Mouse (Mus musculus): Measurements from ENCODE around the gene Lcat. TPM values are rescaled to one million over a fixed set of nuclear protein-coding genes. Genes with fewer than 3 reads are reported as not detected.
"Not testable (repeated sequence)": the region's sequence is repeated elsewhere in the genome, so short reads cannot be mapped to it uniquely, and the experiment has no call there.

Gene Lcat
- 0.66 TPM in 1 of 2 replicates, not detected in the other for polyA plus RNA-seq (2012; ENCODE audit: insufficient read depth, low replicate concordance)

GRCm38 (mm10) chr8:105943321-105943739 lies at the start of gene Lcat:
Gene Lcat (minus strand): TSS chr8:105943382.
- Histone ChIP-seq H3K4me3 (replicated peaks) (no peak within 1 kb of the TSS), H3K36me3 (replicated peaks; ENCODE audit: low read length) (peaks cover 62% of the 10 kb centered on the region), H3K27me3 (replicated peaks) (no peaks in the 10 kb centered on the region), H3K9me3 (no peaks in the 10 kb centered on the region), H3K4me1 (peaks cover 31% of the 10 kb centered on the region)
- TF ChIP-seq FLI1 (IDR thresholded peaks at IDR 0.05; ENCODE audit: low read length) (no peak), GATA1 (IDR thresholded peaks at IDR 0.05; ENCODE audit: borderline replicate concordance, low read length) (no peak)

GRCm38 (mm10) chr8:105992499-105992898 lies 49.3 kb upstream of the Lcat start:
- Histone ChIP-seq H3K36me3 (replicated peaks; ENCODE audit: low read length) (no peaks in the 10 kb centered on the region), H3K9me3 (no peaks in the 10 kb centered on the region), H3K4me3 (replicated peaks) (no peak overlapping the region), H3K27me3 (replicated peaks) (peaks cover 27% of the 10 kb centered on the region), H3K4me1 (peaks cover 44% of the 10 kb centered on the region)
- TF ChIP-seq FLI1 (IDR thresholded peaks at IDR 0.05; ENCODE audit: low read length), result no peak
- TF ChIP-seq GATA1 (IDR thresholded peaks at IDR 0.05; ENCODE audit: borderline replicate concordance, low read length), result no peak

- Histone ChIP-seq H3K27me3 (replicated peaks) (peaks cover 32% of the 10 kb centered on the region), H3K9me3 (no peaks in the 10 kb centered on the region), H3K4me3 (replicated peaks) (peak overlapping the region; percentile 86), H3K4me1 (peaks cover 34% of the 10 kb centered on the region), H3K36me3 (replicated peaks; ENCODE audit: low read length) (no peaks in the 10 kb centered on the region)
- TF ChIP-seq GATA1 (IDR thresholded peaks at IDR 0.05; ENCODE audit: borderline replicate concordance, low read length), result no peak
- no peak for TF ChIP-seq FLI1 (IDR thresholded peaks at IDR 0.05; ENCODE audit: low read length)
Observed at GRCm38 (mm10) chr8:105991546-105991945, 48.4 kb upstream of the Lcat start.

- no peaks in the 10 kb centered on the region for H3K36me3 ChIP-seq (replicated peaks; ENCODE audit: low read length)
- H3K27me3 ChIP-seq (replicated peaks), result peaks cover 35% of the 10 kb centered on the region
- H3K4me1 ChIP-seq, result peaks cover 28% of the 10 kb centered on the region
- no peak for TF ChIP-seq GATA1 (IDR thresholded peaks at IDR 0.05; ENCODE audit: borderline replicate concordance, low read length)
- H3K9me3 ChIP-seq, result no peaks in the 10 kb centered on the region
- H3K4me3 ChIP-seq (replicated peaks), result peak within 1 kb of the TSS; percentile 86
Observed at GRCm38 (mm10) chr8:105990856-105991387, 47.7 kb upstream of the Lcat start, which contains the start of gene Dus2. Gene Dus2 (plus strand): TSS chr8:105991337.

- Histone ChIP-seq H3K4me1 (peaks cover 32% of the 10 kb centered on the region), H3K9me3 (no peaks in the 10 kb centered on the region), H3K27me3 (replicated peaks) (peaks cover 36% of the 10 kb centered on the region), H3K36me3 (replicated peaks; ENCODE audit: low read length) (no peaks in the 10 kb centered on the region), H3K4me3 (replicated peaks) (no peak overlapping the region)
- TF ChIP-seq GATA1 (IDR thresholded peaks at IDR 0.05; ENCODE audit: borderline replicate concordance, low read length), result no peak
Observed at GRCm38 (mm10) chr8:105988546-105988945, 45.4 kb upstream of the Lcat start.

GRCm38 (mm10) chr8:105983406-105983805 lies 40.2 kb upstream of the Lcat start:
- H3K4me1 ChIP-seq, result peaks cover 17% of the 10 kb centered on the region
- peaks cover 26% of the 10 kb centered on the region for H3K27me3 ChIP-seq (replicated peaks)
- H3K9me3 ChIP-seq; H3K36me3 ChIP-seq (replicated peaks; ENCODE audit: low read length); H3K4me3 ChIP-seq (replicated peaks): not testable (repeated sequence)

GRCm38 (mm10) chr8:105981146-105981545 lies 38.0 kb upstream of the Lcat start:
- no peak overlapping the region for H3K4me3 ChIP-seq (replicated peaks)
- peaks cover 24% of the 10 kb centered on the region for H3K4me1 ChIP-seq
- H3K36me3 ChIP-seq (replicated peaks; ENCODE audit: low read length), result no peaks in the 10 kb centered on the region
- H3K27me3 ChIP-seq (replicated peaks), result peaks cover 15% of the 10 kb centered on the region
- 0 out of 2 replicates have a peak, but pooled peaks cover 5% of the 10 kb centered on the region for H3K9me3 ChIP-seq
- TF ChIP-seq FLI1 (IDR thresholded peaks at IDR 0.05; ENCODE audit: low read length), result no peak
- TF ChIP-seq GATA1 (IDR thresholded peaks at IDR 0.05; ENCODE audit: borderline replicate concordance, low read length), result no peak

- 0 out of 2 replicates have a peak, but pooled peaks cover 5% of the 10 kb centered on the region for H3K9me3 ChIP-seq
- H3K4me3 ChIP-seq (replicated peaks), result peak within 1 kb of the TSS; percentile 38
- H3K27me3 ChIP-seq (replicated peaks), result peaks cover 12% of the 10 kb centered on the region
- H3K4me1 ChIP-seq, result peaks cover 24% of the 10 kb centered on the region
- no peaks in the 10 kb centered on the region for H3K36me3 ChIP-seq (replicated peaks; ENCODE audit: low read length)
- no peak for TF ChIP-seq FLI1 (IDR thresholded peaks at IDR 0.05; ENCODE audit: low read length)
- no peak for TF ChIP-seq GATA1 (IDR thresholded peaks at IDR 0.05; ENCODE audit: borderline replicate concordance, low read length)
Observed at GRCm38 (mm10) chr8:105979325-105979724, 36.1 kb upstream of the Lcat start, which contains the start of gene Dpep3. Gene Dpep3 (minus strand): TSS chr8:105979429.

GRCm38 (mm10) chr8:105975363-105975762 lies 32.2 kb upstream of the Lcat start:
- H3K27me3 ChIP-seq (replicated peaks), result peaks cover 18% of the 10 kb centered on the region

GRCm38 (mm10) chr8:105971019-105971720 lies 28.0 kb upstream of the Lcat start:
- H3K4me3 ChIP-seq (replicated peaks), result no peak overlapping the region
- H3K4me1 ChIP-seq, result peaks cover 18% of the 10 kb centered on the region
- no peaks in the 10 kb centered on the region for H3K9me3 ChIP-seq
- TF ChIP-seq GATA1 (IDR thresholded peaks at IDR 0.05; ENCODE audit: borderline replicate concordance, low read length), result no peak
- peaks cover 12% of the 10 kb centered on the region for H3K27me3 ChIP-seq (replicated peaks)
- H3K36me3 ChIP-seq (replicated peaks; ENCODE audit: low read length), result no peaks in the 10 kb centered on the region

More at GRCm38 (mm10) chr8:105975363-105975762, 32.2 kb upstream of the Lcat start:
- Histone ChIP-seq H3K4me1 (peaks cover 8% of the 10 kb centered on the region), H3K36me3 (replicated peaks; ENCODE audit: low read length) (no peaks in the 10 kb centered on the region), H3K9me3 (0 out of 2 replicates have a peak, but pooled peaks cover 5% of the 10 kb centered on the region), H3K4me3 (replicated peaks) (no peak overlapping the region)
- no peak for TF ChIP-seq GATA1 (IDR thresholded peaks at IDR 0.05; ENCODE audit: borderline replicate concordance, low read length)
- TF ChIP-seq FLI1 (IDR thresholded peaks at IDR 0.05; ENCODE audit: low read length), result no peak
